Mouse (Mus musculus): Measurements from ENCODE around the gene Zfp277. TPM values are rescaled to one million over a fixed set of nuclear protein-coding genes. Genes with fewer than 3 reads are reported as not detected.

Gene Zfp277
- polyA plus RNA-seq, 1 experiment from 2014 or later: 30.9 TPM

DNA sequence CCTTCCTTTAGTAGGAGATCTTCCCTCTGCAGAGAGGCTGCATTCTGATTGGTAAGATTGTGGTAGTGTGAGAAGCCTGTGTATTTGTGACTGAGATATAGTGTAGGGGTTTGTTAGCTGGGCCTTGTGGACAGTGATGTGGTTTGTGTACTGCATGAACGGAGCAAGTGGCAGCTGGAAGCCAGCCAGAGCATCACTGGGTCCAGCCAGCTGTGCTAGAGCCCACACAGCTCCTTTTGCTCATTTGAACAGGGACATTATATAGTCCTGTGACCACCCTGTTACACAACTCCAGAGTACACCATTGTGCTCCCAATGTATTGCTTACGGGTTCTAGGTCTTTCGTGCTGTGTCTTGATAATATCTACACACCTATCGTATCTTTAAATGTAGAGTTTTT lies 22.5 kb upstream of the Zfp277 start:
- no peak overlapping the region for H3K4me2 ChIP-seq (ENCODE audit: low read depth, low read length)
- H3K9me3 ChIP-seq (replicated peaks; ENCODE audit: control insufficient read depth, low read length): no peaks in the 10 kb centered on the region
- 85% methylated on average over 4 of the region's 4 CpGs for WGBS
- H3K9ac ChIP-seq (ENCODE audit: low read length): no peak overlapping the region
- H3K36me3 ChIP-seq (ENCODE audit: control insufficient read depth, insufficient read depth, low read length): no peaks in the 10 kb centered on the region
- H3K4me3 ChIP-seq (replicated peaks; ENCODE audit: low read length): no peak overlapping the region
- peaks cover 14% of the 10 kb centered on the region for H3K4me1 ChIP-seq (ENCODE audit: control insufficient read depth, insufficient read depth, low read length)
- H3K27ac ChIP-seq (ENCODE audit: low read length): no peak overlapping the region
- no peaks in the 10 kb centered on the region for H3K27me3 ChIP-seq (ENCODE audit: control insufficient read depth, insufficient read depth, low read length)
- no peak for ATAC-seq (ENCODE audit: insufficient read depth, low FRiP score)

DNA sequence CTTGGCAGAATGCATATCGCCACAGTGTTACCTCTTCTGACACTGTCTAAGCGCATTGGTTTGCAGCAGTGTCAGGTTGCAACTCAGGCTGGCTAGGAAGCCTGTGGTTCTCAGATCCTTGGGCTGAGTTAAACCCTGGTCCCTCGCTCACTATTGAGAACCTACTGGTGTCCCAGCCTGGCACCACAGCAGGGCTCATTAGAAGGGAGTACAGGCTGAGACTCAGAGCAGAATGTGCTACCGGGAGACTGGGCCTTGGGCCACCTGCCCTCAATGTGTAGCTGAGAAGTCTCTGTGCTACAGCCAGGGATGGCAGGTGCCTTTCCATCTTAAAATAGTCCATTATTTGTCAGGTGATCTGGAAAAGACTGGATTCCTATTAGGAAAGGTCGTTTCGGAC lies 18.6 kb upstream of the Zfp277 start:
- 71% methylated on average over 6 of the region's 6 CpGs for WGBS
- H3K9ac ChIP-seq (ENCODE audit: low read length): no peak overlapping the region
- no peak overlapping the region for H3K4me2 ChIP-seq (ENCODE audit: low read depth, low read length)
- no peak for ATAC-seq (ENCODE audit: insufficient read depth, low FRiP score)
- H3K27me3 ChIP-seq (ENCODE audit: control insufficient read depth, insufficient read depth, low read length): no peaks in the 10 kb centered on the region
- 0 out of 2 replicates have a peak, but pooled peaks cover 4% of the 10 kb centered on the region for H3K4me1 ChIP-seq (ENCODE audit: control insufficient read depth, insufficient read depth, low read length)
- H3K9me3 ChIP-seq (replicated peaks; ENCODE audit: control insufficient read depth, low read length): no peaks in the 10 kb centered on the region
- no peak overlapping the region for H3K27ac ChIP-seq (ENCODE audit: low read length)
- H3K36me3 ChIP-seq (ENCODE audit: control insufficient read depth, insufficient read depth, low read length): no peaks in the 10 kb centered on the region
- no peak overlapping the region for H3K4me3 ChIP-seq (replicated peaks; ENCODE audit: low read length)

DNA sequence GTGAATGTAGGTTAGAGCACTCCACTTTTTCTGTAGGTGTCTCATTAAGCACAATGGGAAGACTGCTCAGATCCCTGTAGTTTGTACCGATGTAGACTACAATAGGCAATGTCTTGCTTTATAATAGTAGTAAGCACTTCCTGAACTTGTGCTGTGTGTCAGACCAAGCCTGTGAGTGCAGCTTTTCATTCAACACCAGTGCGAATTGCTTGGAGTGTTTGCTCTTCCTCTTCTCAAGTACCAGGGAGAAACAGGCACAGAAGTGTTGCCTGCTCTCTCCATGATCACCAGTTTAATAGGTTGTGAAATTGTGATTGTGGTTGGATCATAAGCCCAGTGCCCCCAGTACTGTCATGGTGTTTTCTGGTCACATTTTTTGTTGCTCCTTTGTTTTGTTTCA lies 18.1 kb upstream of the Zfp277 start:
- ATAC-seq (ENCODE audit: insufficient read depth, low FRiP score): no peak
- H3K4me2 ChIP-seq (ENCODE audit: low read depth, low read length): no peak overlapping the region

DNA sequence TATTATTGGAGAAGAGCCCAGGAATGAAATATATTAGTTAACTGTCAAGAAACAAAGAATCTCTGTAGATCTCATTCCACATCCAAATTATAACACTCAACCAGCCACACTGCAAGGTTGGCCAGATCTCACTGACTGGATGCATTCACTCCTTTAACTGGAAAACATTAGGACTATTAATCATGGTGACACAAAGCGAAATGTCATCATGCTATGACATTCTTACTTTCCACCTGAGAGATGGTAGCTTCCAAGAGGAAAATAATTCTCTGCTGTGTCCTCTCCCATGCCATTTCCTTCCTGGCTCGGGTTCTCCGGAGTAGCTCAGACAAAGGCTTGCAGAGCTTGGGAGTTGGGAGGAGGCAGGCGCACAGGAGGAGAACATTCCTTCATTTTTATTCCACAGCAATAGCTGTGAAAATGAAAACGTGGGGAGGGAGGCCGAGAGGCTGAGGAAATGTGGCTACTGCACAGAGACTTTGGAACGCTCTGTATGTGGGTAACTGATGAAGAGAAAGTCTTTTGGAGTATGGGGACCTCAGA lies 17.1 kb upstream of the Zfp277 start:
- WGBS: 47% methylated on average over 7 of the region's 7 CpGs
- H3K36me3 ChIP-seq (ENCODE audit: control insufficient read depth, insufficient read depth, low read length): no peaks in the 10 kb centered on the region
- no peaks in the 10 kb centered on the region for H3K9me3 ChIP-seq (replicated peaks; ENCODE audit: control insufficient read depth, low read length)
- H3K4me1 ChIP-seq (ENCODE audit: control insufficient read depth, insufficient read depth, low read length): 0 out of 2 replicates have a peak, but pooled peaks cover 4% of the 10 kb centered on the region
- H3K27me3 ChIP-seq (ENCODE audit: control insufficient read depth, insufficient read depth, low read length): no peaks in the 10 kb centered on the region
- no peak overlapping the region for H3K9ac ChIP-seq (ENCODE audit: low read length)
- no peak overlapping the region for H3K27ac ChIP-seq (ENCODE audit: low read length)
- no peak for ATAC-seq (ENCODE audit: insufficient read depth, low FRiP score)
- no peak overlapping the region for H3K4me3 ChIP-seq (replicated peaks; ENCODE audit: low read length)
- H3K4me2 ChIP-seq (ENCODE audit: low read depth, low read length): no peak overlapping the region

More for the DNA sequence above, 18.1 kb upstream of the Zfp277 start:
- Histone ChIP-seq H3K27ac (ENCODE audit: low read length) (no peak overlapping the region), H3K36me3 (ENCODE audit: control insufficient read depth, insufficient read depth, low read length) (no peaks in the 10 kb centered on the region), H3K4me1 (ENCODE audit: control insufficient read depth, insufficient read depth, low read length) (0 out of 2 replicates have a peak, but pooled peaks cover 4% of the 10 kb centered on the region), H3K9me3 (replicated peaks; ENCODE audit: control insufficient read depth, low read length) (no peaks in the 10 kb centered on the region), H3K9ac (ENCODE audit: low read length) (no peak overlapping the region), H3K4me3 (replicated peaks; ENCODE audit: low read length) (no peak overlapping the region), H3K27me3 (ENCODE audit: control insufficient read depth, insufficient read depth, low read length) (no peaks in the 10 kb centered on the region)
- 63% methylated on average over 2 of the region's 2 CpGs for WGBS

DNA sequence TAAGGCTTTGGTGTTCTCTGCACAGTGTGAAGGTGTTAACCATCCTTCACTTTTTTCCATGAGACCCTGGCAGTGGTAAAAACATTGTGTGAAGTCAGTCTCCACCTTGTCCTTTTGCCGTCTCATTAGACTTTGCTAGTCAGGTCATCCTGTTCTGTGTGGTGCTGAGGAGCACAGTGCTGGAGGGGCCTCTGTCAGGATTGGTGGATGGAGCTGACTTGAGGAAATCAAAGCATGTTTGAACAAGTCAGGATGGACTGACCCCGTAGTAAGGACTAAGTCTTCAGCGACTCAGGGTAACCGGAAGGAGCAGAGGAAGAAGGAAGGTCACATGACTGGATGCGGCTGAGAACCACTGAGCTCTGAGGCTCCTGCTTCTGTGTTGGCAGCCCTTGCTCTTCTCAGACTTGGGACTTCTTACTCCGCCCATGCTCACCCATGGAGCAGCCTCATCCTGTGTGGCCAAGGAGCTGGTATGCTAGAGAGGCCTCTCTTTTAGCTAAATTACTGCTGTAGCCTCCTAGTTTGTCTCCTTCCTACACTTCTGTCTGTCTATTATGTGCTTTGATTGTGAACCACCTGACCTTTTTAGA lies 14.1 kb upstream of the Zfp277 start:
- no peak overlapping the region for H3K4me2 ChIP-seq (ENCODE audit: low read depth, low read length)
- no peak overlapping the region for H3K9ac ChIP-seq (ENCODE audit: low read length)
- H3K36me3 ChIP-seq (ENCODE audit: control insufficient read depth, insufficient read depth, low read length): no peaks in the 10 kb centered on the region
- peak; percentile 60; the same call in 1 of the 2 replicates for ATAC-seq (ENCODE audit: insufficient read depth, low FRiP score)
- H3K27ac ChIP-seq (ENCODE audit: low read length): peak overlapping the region; percentile 66
- H3K9me3 ChIP-seq (replicated peaks; ENCODE audit: control insufficient read depth, low read length): no peaks in the 10 kb centered on the region
- 0 out of 2 replicates have a peak, but pooled peaks cover 4% of the 10 kb centered on the region for H3K4me1 ChIP-seq (ENCODE audit: control insufficient read depth, insufficient read depth, low read length)
- H3K27me3 ChIP-seq (ENCODE audit: control insufficient read depth, insufficient read depth, low read length): no peaks in the 10 kb centered on the region
- 61% methylated on average over 6 of the region's 6 CpGs for WGBS
- no peak overlapping the region for H3K4me3 ChIP-seq (replicated peaks; ENCODE audit: low read length)

DNA sequence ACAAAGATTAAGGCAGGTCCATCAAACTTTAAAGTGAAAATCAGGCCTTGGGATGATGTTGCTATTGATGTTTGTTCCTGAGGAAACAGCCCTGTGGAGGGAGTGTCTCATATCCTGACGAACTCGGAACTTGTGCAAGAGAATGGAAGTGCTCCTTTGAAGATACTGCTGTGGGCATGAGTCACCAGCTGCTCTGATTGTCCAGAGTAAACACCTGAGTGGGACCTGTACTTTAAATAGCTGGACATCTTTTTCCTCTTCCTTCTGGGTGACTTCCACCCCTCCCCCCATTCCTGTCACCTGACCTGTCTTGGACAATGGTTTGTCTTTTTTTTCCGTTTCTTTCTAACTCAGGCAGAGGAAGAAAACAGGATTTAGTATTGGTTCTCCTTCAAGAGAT lies 13.3 kb upstream of the Zfp277 start:
- Histone ChIP-seq H3K9me3 (replicated peaks; ENCODE audit: control insufficient read depth, low read length) (no peaks in the 10 kb centered on the region), H3K4me2 (ENCODE audit: low read depth, low read length) (no peak overlapping the region), H3K4me1 (ENCODE audit: control insufficient read depth, insufficient read depth, low read length) (0 out of 2 replicates have a peak, but pooled peaks cover 4% of the 10 kb centered on the region), H3K9ac (ENCODE audit: low read length) (no peak overlapping the region), H3K4me3 (replicated peaks; ENCODE audit: low read length) (no peak overlapping the region), H3K27me3 (ENCODE audit: control insufficient read depth, insufficient read depth, low read length) (no peaks in the 10 kb centered on the region), H3K36me3 (ENCODE audit: control insufficient read depth, insufficient read depth, low read length) (no peaks in the 10 kb centered on the region), H3K27ac (ENCODE audit: low read length) (no peak overlapping the region)
- peak; percentile 68; the same call in 1 of the 2 replicates for ATAC-seq (ENCODE audit: insufficient read depth, low FRiP score)
- 64% methylated on average over 3 of the region's 3 CpGs for WGBS

DNA sequence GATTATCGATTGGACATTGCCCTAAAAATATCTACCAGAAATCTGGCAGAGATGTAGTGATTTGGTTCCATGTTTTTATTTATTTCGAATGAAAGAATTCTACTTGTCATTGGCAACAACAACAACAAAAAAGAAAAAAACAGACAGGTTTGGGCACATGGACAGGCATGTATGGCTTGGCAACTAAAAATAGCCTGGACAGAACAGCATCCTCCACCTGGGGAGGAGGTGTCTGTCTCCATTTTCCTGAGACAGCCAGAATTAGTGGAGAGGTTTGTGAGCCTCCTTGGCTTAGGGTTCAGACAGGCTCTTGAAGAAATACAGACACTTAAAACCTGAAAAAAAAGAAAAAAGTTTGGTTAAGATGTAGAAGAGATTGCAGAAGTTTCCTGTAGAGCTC lies 10.8 kb upstream of the Zfp277 start:
- H3K4me1 ChIP-seq (ENCODE audit: control insufficient read depth, insufficient read depth, low read length): 0 out of 2 replicates have a peak, but pooled peaks cover 4% of the 10 kb centered on the region
- ATAC-seq (ENCODE audit: insufficient read depth, low FRiP score): no peak
- H3K27me3 ChIP-seq (ENCODE audit: control insufficient read depth, insufficient read depth, low read length): no peaks in the 10 kb centered on the region
- H3K27ac ChIP-seq (ENCODE audit: low read length): no peak overlapping the region
- no peaks in the 10 kb centered on the region for H3K36me3 ChIP-seq (ENCODE audit: control insufficient read depth, insufficient read depth, low read length)
- H3K4me2 ChIP-seq (ENCODE audit: low read depth, low read length): no peak overlapping the region
- no peak overlapping the region for H3K4me3 ChIP-seq (replicated peaks; ENCODE audit: low read length)
- H3K9ac ChIP-seq (ENCODE audit: low read length): no peak overlapping the region
- no peaks in the 10 kb centered on the region for H3K9me3 ChIP-seq (replicated peaks; ENCODE audit: control insufficient read depth, low read length)
- 90% methylated on average over 2 of the region's 2 CpGs for WGBS

DNA sequence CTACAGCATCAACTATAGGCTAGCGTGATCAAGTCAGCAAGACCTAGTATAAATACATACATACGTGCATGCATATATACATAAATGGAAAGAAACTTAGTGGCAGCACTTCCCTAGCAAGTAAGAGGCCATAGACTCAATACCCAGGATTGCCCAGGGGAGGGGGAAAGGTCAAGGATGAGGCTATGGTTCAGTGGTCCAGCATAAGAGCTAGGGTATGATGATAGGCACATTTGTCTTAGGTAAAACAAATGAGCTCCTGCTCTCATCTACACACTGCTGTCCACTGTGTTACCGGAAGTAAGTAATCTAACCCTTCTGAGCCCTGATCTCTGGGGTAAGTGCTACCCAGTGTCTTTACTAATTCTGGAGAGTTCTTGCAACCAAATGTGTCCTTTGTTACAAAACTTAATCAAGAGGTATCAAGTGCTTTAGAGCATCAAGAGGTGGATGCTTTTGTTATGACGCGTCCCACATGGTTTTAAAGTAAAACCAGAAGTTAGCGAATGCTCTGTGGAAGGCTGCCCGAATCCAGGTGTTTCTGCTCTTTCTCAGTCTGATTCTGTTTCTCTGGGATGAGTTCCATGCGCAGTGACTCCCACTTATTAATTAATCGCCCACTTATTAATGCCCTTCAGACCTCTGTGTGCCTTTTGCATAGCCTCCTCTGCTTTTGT lies 3.6 kb upstream of the Zfp277 start:
- Histone ChIP-seq H3K27me3 (ENCODE audit: control insufficient read depth, insufficient read depth, low read length) (no peaks in the 10 kb centered on the region), H3K9ac (ENCODE audit: low read length) (no peak overlapping the region), H3K4me3 (replicated peaks; ENCODE audit: low read length) (no peak overlapping the region), H3K4me2 (ENCODE audit: low read depth, low read length) (no peak overlapping the region), H3K36me3 (ENCODE audit: control insufficient read depth, insufficient read depth, low read length) (no peaks in the 10 kb centered on the region), H3K4me1 (ENCODE audit: control insufficient read depth, insufficient read depth, low read length) (peaks cover 11% of the 10 kb centered on the region), H3K27ac (ENCODE audit: low read length) (no peak overlapping the region), H3K9me3 (replicated peaks; ENCODE audit: control insufficient read depth, low read length) (no peaks in the 10 kb centered on the region)
- no peak for ATAC-seq (ENCODE audit: insufficient read depth, low FRiP score)
- WGBS: 53% methylated on average over 9 of the region's 9 CpGs

DNA sequence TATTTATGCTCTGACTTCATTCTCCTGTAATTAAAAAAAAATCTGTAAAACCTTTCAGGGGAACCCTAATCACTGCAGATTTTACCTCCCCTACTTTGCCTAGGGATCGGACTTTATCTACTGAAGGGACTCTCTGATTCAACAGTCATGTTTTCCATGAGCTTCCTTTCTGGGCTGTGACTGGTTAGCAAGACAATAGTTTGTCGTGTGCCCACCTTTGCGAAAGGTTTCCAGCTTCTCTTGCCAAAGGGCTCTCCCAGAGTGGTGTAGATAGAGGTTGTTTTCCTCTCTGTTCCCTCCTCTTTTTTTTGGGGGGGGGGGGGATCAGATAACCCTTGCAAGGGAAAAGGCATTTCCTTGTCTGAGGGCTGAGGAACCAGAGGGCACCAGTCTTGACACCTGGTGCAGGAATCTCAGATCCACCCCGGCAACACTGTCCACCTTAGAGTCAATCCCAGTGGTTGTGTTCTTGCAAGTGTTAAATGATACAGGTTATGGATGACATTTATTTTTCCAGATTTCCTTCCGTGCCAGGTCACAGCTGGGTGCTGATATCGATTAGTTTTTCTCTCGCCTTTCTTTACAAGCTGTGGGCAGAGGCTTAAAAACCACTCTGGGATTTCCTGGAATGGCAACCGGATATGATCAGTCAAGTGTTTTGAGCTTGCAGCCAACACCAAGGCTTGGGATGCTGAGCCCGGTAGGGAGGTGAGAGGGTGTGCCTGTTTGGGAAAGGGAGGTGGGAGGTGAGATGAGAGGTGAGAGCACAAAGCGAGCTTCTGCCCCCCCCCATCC lies 2.1 kb upstream of the Zfp277 start:
- H3K36me3 ChIP-seq (ENCODE audit: control insufficient read depth, insufficient read depth, low read length): no peaks in the 10 kb centered on the region
- WGBS: 25% methylated on average over 10 of the region's 10 CpGs
- H3K4me2 ChIP-seq (ENCODE audit: low read depth, low read length): peak overlapping the region; percentile 84
- no peak for ATAC-seq (ENCODE audit: insufficient read depth, low FRiP score)
- no peak overlapping the region for H3K27ac ChIP-seq (ENCODE audit: low read length)
- peak overlapping the region; percentile 94 for H3K4me3 ChIP-seq (replicated peaks; ENCODE audit: low read length)
- H3K9ac ChIP-seq (ENCODE audit: low read length): no peak overlapping the region
- peaks cover 11% of the 10 kb centered on the region for H3K4me1 ChIP-seq (ENCODE audit: control insufficient read depth, insufficient read depth, low read length)
- H3K27me3 ChIP-seq (ENCODE audit: control insufficient read depth, insufficient read depth, low read length): no peaks in the 10 kb centered on the region
- no peaks in the 10 kb centered on the region for H3K9me3 ChIP-seq (replicated peaks; ENCODE audit: control insufficient read depth, low read length)

All from stomach, embryonic 16.5 days (tissue).